Mouse (Mus musculus) right cerebral cortex, postnatal 25 days (tissue): ENCODE data around the gene Tnfsfm13.

Experiments
- DNase-seq: peaks from one replicate; pipeline ENCODE4 v3.0.0; 2022

Tnfsfm13 gene

DNA sequence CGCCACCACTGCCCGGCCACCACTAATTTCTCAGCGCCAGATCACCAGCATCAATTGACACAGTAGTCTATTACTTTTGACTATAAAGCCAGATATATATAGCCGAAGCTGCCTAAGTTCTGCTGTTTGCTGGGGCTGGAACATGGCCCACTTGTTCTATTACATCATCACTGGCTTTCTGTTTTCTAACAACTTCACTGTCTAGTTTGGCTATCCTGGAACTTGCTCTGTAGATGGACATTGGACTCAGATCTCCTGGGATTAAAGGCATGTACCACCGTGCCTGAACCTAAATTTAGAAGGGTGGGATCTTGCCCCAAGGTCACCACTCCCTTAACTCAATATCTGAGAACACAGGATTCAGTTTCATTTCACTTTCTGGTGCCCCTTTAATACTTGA lies 50.0 kb downstream of the Tnfsfm13 start:
- no peak for DNase-seq

DNA sequence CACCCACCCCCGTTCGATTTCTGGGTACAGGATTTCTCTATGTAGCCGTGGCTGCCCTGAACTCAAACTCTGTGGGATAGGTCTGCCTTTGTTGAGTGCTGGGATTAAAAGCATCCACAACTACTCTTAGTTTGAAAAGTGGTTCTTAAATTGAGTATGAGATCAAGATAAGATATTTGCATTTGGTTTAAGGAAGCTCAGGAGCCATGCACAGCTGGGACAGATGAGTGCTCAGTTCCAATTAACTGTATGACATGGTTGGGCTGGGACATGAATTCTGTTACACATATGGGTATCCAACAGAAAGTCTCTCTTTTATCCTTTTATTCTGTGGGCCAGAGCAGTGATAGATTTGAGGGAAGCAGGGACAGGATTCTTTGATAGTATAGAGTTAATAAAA lies 60.4 kb downstream of the Tnfsfm13 start:
- DNase-seq, result no peak

DNA sequence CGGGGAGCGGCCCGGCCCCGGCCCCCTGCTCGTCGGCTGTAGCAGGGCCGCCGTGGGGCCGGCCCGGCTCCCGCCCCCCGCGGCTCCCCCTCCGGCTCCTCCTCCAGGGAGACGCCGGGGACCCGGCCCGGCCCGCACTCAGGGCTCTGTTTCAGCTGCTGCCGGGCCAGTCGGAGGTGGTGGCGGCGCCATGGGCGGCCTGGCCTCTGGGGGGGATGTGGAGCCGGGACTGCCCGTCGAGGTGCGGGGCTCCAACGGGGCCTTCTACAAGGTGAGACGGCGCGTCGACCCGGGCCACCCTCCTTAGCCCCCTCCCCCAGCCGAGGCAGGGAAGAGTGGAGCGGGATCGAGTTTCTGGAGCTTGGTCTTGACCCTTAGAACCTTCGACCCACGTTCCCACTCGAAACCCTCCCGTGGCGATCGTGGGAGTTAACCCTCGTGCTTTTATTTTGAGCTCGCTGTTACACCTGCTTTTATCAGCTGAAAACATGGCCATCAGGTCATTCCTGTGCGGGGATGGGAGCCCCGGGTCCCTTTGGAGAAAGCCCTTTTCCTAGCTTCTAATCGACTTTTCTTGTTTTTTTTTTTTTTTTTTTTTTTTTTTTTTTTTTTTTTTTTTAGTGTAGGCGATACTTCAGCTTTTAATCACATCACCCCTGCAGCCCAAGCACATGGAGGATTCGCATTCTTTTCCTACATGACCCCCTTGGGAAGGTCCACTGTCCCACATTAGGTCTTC lies 62.6 kb downstream of the Tnfsfm13 start:
- DNase-seq, result no peak
